Mouse (Mus musculus): ENCODE data around the gene Scp2. TPM values are rescaled to one million over a fixed set of nuclear protein-coding genes. Genes with fewer than 3 reads are reported as not detected.
"Not testable (repeated sequence)": the region's sequence is repeated elsewhere in the genome, so short reads cannot be mapped to it uniquely, and the experiment has no call there.

Scp2 gene
- total RNA-seq (2015): 205 and 243 TPM in 2 replicates
- 288 and 345 TPM in 2 replicates for total RNA-seq (2017)

DNA sequence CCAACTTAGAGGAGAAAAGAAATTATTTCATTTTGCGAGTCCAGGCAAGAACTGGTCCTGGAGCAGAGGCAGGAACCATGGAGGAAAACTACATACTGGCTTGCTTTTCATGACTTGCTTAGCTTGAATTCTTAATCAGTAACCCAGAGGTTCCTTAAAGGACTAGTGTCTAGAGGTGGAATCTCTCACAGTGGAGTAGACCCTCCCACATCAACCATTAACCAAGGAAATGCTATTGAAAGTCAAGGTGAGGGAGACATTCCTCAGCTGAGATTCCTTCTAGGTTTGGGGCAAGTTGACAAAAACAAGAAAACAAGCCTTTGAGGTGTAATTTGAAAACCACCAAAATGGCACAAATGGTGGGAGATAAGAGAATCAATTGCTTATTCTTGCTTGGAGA lies at the start of gene Scp2:
Scp2 (minus strand) TSS at position 119 of the 400 bp plus-strand sequence.
- ATAC-seq (replicated peaks; ENCODE audit: poor library complexity): no peak

- no peak for ATAC-seq (replicated peaks; ENCODE audit: poor library complexity)
Measured at GRCm38 (mm10) chr4:108192821-108193323, 48.1 kb upstream of the Scp2 start.

- ATAC-seq (replicated peaks; ENCODE audit: poor library complexity): no peak
Measured at GRCm38 (mm10) chr4:108182278-108182677, 37.5 kb upstream of the Scp2 start.

DNA sequence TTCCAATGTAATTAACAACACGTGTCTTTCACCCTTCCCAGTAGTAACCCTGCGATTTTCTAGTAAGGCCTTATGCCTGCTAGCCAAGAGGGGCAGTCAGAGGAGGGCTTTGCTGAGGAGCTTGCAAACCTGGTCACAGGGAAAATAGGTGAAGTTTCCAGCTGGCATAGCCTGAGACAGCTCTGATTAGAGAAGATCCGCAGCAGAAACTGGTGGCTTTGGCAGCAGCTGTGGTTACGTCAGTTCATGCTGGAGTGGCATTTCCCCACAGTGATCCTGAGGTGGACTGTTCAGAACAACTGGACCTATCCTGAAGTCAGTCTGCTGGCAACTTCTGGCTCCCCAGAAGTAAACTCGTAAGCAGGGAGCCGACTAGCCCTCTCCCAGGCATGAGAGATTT lies 23.3 kb upstream of the Scp2 start:
- no peak for ATAC-seq (replicated peaks; ENCODE audit: poor library complexity)

DNA sequence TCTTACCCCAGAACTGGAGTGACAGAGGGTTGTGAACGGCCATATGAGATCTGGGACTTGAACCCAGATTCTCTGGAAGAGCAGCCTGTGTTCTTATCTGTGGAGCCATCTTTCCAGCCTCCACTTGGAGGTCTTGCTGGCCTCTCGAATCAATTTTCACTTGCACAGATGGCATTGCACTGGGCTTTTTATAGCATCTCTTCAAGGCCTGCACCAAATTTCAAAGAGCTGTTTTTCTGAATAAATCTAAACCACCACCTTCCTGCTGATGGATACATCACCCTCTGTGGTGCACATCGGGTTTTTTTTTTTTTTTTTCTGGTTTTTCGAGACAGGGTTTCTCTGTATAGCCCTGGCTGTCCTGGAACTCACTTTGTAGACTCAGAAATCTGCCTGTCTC lies 22.1 kb upstream of the Scp2 start:
- no peak for ATAC-seq (replicated peaks; ENCODE audit: poor library complexity)

- peak; percentile 39; the same call in 1 of the 2 replicates for ATAC-seq (replicated peaks; ENCODE audit: poor library complexity)
Measured at GRCm38 (mm10) chr4:108165152-108165895, 20.5 kb upstream of the Scp2 start, which contains the start of gene Echdc2. Gene Echdc2 (plus strand): TSS chr4:108165437.

DNA sequence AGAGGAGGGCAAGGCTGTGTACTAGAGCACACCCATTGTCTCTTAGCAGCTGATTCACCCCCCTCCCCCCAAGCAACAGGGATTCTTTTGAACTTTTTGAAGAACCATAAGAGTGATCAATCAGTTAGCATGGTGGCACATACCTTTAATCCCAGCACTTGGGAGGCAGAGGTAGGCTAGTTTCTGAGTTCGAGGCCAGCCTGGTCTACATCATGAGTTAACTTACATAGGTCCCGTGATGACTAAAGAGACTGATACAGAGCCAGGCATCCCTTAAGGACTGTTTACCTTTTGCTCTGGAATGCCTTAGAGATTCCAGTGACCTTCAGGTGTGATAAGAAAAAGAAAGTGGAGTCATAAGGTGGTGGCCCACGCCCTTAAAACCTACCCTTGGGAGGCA lies 18.5 kb upstream of the Scp2 start:
- no peak for ATAC-seq (replicated peaks; ENCODE audit: poor library complexity)

DNA sequence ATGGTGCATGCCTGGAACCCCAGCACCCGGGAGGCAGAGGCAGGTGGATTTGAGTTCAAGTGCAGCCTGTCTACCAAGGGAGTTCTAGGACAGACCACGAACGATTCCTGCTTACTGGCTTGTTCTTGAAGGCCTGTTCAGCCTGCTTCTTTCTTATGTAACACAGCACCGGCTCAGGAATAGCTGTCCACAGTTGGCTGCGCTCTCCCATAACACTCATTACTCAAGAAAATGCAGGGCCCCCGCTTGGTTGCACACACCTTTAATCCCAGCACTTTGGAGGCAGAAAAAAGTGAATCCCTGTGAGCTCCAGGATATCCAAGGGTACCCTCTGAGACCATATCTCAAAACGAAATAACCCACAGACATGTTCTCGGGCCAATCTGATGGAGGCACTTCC lies 17.1 kb upstream of the Scp2 start:
- no peak for ATAC-seq (replicated peaks; ENCODE audit: poor library complexity)

DNA sequence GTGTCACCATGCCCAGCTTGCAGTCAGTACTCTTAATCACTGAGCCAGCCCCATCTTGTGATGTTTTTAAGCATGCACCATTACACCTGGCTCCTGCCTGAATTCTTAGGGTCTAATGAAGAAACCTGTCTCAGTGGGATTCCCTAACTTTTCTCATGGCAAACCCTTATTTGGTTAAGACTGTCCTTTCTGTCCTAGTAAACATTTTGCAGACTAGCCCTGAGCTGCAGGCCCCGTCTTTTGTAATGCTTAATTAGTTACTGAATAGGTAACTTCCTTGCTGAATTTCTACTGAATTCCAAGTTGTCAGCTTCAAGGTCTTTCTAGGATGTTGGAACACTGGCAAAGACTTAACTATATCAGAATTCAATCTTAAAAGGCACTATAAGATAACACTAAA lies 10.3 kb upstream of the Scp2 start:
- ATAC-seq (replicated peaks; ENCODE audit: poor library complexity): not testable (repeated sequence)

GRCm38 (mm10) chr4:108145554-108145953 lies 756 bp upstream of the Scp2 start:
- ATAC-seq (replicated peaks; ENCODE audit: poor library complexity): not testable (repeated sequence)

DNA sequence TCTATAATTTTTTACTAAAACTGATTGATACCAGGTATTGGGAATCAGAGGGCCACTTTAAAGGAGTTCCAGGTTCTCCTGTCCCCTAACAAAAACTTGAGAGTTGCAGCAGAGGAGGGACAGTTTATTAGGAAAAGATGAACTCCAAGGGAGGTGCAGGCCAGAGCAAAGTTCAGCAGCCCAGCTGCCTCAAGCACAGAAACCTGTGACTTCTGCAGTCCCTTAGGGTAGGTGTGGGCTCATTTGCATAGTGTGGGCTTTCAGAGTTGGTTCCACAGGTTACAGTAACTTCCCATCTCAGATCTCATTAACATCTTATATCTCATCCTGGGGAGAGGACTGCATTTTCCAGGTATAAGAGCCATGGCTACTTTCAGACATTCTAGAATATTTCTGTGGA lies 1.0 kb downstream of the Scp2 start:
- ATAC-seq (replicated peaks; ENCODE audit: poor library complexity): no peak

GRCm38 (mm10) chr4:108143178-108143577 lies 1.6 kb downstream of the Scp2 start:
- ATAC-seq (replicated peaks; ENCODE audit: poor library complexity): not testable (repeated sequence)

DNA sequence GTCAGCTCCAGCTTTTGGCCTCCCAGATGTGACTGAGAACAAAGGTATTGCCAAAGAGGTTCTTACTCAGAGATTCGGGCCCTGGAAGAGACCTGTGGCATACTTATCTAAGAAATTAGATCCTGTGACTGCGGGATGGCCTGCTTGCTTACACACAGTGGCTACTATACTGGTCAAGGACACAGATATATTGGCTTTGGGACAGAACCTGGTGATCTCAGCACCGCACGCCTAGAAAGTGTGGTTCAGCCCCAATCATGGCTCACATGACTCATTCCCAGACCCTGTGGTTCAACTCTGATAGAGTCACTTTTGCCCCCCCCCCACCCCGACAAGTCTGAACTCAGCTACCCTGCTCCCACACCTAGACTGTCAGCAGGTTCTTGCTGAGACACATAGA lies 7.9 kb downstream of the Scp2 start:
- ATAC-seq (replicated peaks; ENCODE audit: poor library complexity): no peak

- no peak for ATAC-seq (replicated peaks; ENCODE audit: poor library complexity)
Measured at GRCm38 (mm10) chr4:108130452-108130851, 14.3 kb downstream of the Scp2 start.

GRCm38 (mm10) chr4:108128339-108128738 lies 16.5 kb downstream of the Scp2 start:
- ATAC-seq (replicated peaks; ENCODE audit: poor library complexity): no peak

DNA sequence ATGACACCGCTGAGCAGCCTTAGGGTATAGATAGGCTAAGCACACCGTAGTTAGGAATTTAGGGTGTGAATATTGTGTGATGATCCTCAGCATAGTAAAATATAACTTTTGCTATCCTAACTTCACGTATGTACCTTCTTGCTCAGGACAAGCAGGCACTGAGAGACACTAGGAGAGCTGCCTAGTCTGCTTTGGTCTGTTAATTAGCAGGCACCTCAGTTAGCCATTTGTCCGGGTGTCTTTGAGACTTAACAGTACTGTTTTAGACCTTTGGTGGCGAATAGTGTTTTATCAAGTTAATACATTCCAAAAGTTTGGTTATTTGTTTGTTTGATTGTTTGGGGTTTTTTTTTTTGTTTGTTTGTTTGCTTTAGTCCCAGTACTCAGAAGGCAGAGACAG lies 17.3 kb downstream of the Scp2 start:
- ATAC-seq (replicated peaks; ENCODE audit: poor library complexity): no peak

DNA sequence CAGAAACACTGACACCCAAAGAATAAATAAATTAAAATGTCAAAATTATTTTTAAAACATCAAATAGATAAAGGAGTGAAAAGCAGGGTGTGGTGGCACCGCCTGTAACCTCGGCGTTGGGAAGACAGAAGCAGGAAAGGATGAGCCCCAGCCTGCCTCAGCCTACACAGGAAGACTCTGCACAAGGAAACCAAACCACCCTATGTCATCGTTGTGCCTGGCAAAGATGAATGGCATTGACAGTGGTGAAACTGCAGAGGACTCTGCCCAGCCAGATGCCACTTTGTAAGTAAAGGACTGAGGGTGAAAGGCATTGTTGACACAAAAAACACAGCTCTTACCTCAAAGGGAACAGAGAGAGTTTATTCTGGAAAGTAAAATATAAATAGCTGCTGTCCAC lies 18.5 kb downstream of the Scp2 start:
- no peak for ATAC-seq (replicated peaks; ENCODE audit: poor library complexity)

- ATAC-seq (replicated peaks; ENCODE audit: poor library complexity): no peak
Measured at GRCm38 (mm10) chr4:108124104-108124503, 20.7 kb downstream of the Scp2 start.

- ATAC-seq (replicated peaks; ENCODE audit: poor library complexity): peak; percentile 97
Measured at GRCm38 (mm10) chr4:108117924-108118876, 26.6 kb downstream of the Scp2 start.

DNA sequence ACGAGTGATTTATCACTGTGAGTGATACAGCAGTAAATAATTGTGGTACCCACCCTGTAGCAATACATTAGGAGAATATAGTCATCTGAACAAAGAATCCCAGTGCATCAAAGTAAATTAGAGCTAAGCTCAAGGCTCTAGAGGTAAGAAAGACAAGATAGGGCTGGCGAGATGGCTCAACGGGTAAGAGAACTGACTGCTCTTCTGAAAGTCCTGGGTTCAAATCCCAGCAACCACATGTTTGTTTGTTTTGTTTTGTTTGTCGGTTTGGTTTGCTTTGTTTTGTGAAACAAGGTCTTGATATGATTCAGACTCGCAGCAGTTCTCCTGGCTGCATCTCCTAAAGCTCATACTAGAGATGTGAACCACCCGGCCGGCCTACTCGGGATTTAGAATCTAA lies 27.3 kb downstream of the Scp2 start:
- ATAC-seq (replicated peaks; ENCODE audit: poor library complexity): no peak

DNA sequence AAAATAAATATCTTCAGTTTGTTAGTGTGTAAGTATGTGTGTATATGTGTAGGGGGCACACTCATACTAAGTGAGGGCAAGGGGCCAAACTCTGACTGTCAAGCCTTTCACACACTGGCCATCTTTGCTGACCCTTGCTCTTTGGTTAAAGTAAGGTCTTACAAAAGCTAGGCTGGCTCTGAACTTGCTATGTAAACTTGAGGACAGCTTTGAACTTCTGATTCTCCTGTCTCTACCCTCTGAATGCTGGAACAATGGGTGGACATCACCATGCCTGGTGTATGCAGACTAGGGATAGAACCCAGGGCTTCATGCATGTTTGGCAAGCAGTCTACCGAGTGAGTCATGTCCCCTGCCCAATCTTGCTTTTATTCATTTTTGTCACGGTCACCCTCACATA lies 28.3 kb downstream of the Scp2 start:
- no peak for ATAC-seq (replicated peaks; ENCODE audit: poor library complexity)

GRCm38 (mm10) chr4:108110706-108111105 lies 34.1 kb downstream of the Scp2 start:
- no peak for ATAC-seq (replicated peaks; ENCODE audit: poor library complexity)
